Mouse (Mus musculus): ENCODE results near the gene Kif3c.

DNA sequence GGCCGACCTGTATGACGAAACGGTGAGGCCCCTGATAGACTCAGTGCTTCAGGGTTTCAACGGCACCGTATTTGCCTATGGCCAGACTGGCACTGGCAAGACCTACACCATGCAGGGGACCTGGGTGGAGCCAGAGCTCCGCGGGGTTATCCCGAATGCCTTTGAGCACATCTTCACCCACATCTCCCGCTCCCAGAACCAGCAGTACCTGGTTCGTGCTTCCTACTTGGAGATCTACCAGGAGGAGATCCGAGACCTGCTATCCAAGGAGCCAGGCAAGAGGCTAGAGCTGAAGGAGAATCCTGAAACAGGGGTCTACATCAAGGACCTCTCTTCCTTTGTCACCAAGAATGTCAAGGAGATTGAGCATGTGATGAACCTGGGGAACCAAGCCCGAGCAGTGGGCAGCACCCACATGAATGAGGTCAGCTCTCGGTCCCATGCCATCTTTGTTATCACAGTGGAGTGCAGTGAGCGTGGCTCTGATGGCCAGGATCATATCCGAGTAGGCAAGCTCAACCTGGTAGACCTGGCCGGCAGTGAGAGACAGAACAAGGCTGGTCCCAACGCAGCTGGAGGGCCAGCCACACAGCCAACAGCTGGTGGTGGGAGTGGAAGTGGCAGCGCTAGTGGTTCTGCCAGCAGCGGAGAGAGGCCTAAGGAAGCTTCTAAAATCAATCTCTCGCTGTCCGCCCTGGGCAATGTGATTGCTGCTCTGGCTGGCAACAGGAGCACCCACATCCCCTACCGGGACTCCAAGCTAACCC lies 1.4 kb downstream of the Kif3c start:
- no peak for TF ChIP-seq USF1 (IDR thresholded peaks at IDR 0.05; ENCODE audit: low read depth, low read length)
- TF ChIP-seq JUND (IDR thresholded peaks at IDR 0.05; ENCODE audit: low read depth, low read length): no peak
